Mouse (Mus musculus) lung, postnatal 0 days (tissue): ENCODE data around the gene Hoxb6.

Source experiments
- CTCF ChIP-seq: IDR thresholded peaks from 2 replicates; pipeline ENCODE4 v1.5.1; 2016; ENCODE audit warnings: antibody characterized with exemption, mild to moderate bottlenecking
- EP300 ChIP-seq: IDR thresholded peaks from 2 replicates; pipeline ENCODE4 v1.6.1; 2016; ENCODE audit warnings: antibody characterized with exemption, mild to moderate bottlenecking, control low read depth

GRCm38 (mm10) chr11:96259038-96259437 lies 33.2 kb upstream of the Hoxb6 start:
- no peak for TF ChIP-seq CTCF
- TF ChIP-seq EP300: no peak
